Mouse (Mus musculus): ENCODE results near the gene Hist1h4a.
A peak's percentile ranks its signal among the peaks of the same experiment; 100 is the strongest.

DNA sequence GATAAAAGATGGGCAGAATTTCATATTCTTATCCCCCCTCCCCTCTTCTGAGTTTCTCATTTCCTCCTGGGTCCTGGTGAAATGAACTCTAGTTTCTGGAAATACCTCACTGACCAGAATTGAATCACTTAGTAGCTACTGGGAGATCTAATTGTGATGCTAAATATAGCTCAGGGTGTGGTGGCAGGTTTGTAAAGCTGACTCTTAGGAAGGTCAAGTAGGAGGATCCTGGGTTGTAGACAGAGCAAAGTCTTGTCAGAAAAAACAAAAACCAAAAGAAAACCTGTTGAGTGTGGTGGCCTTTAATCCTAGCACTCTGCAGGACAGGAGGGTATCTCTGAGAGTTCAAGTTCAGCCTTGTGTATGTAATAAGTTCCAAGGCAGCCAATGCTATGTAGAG is 19.0 kb downstream of the Hist1h4a start:
- TF ChIP-seq CTCF (conservative IDR thresholded peaks at IDR 0.05; ENCODE audit: low read length), result no peak
- TF ChIP-seq POU5F1 (IDR thresholded peaks at IDR 0.05; ENCODE audit: borderline replicate concordance, low read length), result 0 out of 2 replicates have a peak, but pooled peaks have one; percentile 52
